Mouse (Mus musculus) thymus, postnatal 25 days (tissue): ENCODE results near the gene Rnf214.
"Not testable (repeated sequence)": the region's sequence is repeated elsewhere in the genome, so short reads cannot be mapped to it uniquely, and the experiment has no call there.

Experiments used
- DNase-seq: peaks from one replicate; pipeline ENCODE4 v3.0.0; 2022

Gene Rnf214

DNA sequence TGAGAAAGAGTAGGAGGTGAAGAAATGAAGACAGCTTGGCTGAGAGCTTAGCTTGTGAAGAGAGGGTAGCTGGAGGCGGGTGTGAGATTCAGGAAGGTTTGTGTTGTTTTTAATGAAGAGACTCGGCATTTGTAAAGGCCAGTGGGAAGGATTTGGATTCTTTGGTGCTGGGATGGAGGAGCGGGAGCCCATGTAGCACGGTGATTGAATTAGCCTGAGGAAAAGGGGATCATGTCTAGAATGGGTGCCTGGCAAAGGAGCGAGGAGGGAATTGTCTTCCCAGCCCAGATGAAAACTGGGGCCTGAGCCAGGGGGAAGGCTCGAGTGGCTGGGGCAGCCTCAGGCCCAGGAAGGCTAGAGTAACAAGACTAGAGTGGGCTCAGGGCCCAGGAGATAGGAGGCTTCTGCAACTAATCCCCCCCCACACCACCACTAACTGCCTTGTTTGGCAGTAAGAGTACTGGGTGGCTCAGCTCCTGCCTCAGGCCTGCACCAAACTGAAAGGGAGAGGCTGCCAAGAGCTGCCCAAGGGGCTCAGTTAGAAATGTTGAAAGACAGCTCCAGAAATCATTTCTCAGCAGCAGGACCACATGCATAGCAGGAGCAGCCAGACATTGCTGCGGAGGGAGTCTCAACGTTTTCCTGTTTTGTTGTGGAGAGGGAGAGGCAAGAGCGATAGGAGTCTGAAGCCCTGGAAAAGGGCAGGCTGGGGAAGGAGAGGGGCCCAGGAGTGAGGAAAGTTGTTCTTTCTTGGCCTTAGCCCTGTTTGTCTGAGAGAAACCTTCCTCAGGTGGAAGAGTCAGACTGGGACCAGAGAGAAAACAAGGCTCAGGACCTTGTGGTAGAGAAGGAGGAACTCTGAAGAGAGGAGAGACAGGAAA is 56.9 kb downstream of the Rnf214 start:
- DNase-seq: no peak

DNA sequence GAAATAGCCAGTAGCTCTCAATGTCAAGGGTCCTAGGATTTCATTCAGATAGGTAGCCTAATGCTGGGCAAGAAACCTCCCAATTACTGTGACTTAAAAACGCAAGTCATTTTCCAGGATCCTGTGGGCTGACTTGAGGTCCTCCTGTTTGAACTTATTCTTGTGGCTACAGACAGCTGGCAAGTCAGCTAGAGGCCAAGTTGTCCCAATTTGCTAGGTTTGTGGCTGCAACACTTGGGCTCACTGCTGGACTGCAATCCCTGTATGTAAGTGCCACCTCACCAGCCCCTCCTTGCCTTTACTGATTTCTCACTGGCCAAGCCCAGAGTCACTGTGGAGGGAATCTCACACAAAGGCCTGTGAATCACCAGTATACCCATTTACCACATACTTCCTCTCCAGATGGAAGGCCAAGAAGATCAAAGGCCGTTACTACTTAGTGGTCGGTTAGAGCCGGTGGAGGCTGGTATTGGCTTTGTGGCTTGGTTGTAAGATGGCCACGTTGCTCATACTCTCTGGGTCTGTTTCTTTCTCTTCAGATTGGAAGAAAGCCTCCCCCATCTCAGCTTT is 59.7 kb downstream of the Rnf214 start:
- no peak for DNase-seq

DNA sequence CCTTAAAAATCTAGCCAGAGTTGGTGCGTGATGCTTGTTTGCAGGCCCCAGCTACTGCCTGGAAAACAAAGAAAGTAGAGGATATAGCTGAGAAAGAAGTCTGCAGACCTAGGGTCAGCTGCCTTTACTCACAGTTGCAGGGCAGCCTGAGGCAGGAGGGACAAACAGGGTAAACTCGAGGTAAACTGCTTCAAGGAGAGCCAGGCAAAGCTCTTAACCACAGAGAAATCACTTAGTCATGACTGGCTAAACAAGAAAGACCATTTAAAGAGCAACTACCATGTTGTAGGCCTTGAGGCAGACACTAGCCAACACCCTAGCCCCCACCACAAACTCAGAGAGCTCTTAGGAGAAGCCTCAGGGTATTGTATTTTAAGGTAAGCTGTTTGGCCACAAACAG is 60.5 kb downstream of the Rnf214 start:
- not testable (repeated sequence) for DNase-seq

DNA sequence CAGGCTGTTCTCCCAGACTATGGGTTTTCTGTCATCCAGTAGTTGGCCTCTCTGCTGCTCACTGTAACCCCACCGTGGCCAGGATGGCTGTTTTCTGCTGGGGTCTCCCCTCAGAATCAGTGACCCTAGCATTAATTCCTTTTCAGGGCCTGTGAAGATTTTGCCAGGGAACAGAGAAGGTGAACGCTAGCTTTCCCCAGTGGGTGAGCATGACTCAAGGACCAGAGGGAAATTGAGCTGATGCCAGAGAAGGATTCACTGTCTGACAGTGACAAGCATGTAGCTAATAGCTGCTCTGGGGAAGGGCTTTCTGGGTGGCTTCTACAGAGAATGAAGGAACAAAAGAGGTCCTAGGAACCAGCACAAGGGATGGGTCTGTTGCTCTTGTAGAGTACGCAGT is 61.2 kb downstream of the Rnf214 start:
- no peak for DNase-seq

DNA sequence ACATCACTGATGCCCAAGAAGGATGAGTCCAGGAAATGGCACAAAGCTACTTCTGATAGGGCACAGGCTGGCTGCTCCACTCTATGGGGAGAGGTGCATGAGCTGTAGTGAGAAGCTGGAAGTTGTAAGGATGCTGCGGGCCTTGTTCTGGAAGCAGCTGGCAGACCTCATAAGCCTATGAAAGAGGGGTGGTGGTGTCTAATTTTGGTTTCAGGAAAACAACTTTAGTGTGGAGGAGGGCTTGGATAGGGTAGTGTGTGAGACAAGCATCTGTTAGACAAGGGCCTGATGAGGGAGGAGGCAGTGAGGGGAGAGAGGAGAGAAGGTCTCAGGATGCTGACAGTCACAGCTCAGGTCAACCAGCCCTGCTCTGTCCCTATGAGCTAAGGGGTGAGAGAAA is 62.9 kb downstream of the Rnf214 start:
- no peak for DNase-seq

DNA sequence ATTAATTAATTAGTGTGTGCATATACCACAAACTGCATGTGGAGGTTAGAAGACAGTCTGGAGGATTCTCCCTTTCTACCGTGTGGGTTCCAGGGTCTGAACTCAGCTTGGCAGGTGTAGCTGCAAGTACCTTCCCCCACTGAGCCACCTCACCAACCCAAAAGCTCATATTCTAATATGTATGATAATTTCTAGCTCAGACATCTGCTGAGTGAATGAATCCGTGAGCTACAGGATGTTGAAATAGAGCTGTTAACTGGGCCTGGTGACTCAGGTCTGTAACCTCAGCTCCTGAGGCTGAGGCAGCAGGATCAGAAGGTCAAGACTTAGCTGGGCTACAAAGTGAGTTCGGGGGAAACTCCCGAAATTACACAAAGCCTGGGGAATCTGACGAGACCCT is 63.7 kb downstream of the Rnf214 start:
- DNase-seq: no peak

DNA sequence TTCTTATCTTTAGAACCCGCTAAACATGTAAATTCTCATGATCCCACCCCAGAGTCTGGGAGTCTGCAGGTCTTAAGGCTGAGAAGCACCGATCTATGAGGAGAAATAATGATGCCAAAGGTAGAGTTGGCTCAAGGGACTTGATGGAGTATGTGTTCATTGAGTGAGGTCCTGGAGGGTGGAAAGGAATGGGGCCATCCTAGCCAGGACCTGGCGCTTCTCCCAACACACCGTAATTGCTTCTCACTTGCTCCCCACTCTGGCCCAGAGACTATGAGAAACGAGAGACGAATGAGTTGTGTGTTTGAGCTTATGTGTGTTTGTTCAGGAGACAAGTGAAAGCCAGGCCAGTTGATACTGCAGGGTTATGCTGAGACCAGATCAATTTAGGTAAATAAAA is 65.3 kb downstream of the Rnf214 start:
- no peak for DNase-seq

DNA sequence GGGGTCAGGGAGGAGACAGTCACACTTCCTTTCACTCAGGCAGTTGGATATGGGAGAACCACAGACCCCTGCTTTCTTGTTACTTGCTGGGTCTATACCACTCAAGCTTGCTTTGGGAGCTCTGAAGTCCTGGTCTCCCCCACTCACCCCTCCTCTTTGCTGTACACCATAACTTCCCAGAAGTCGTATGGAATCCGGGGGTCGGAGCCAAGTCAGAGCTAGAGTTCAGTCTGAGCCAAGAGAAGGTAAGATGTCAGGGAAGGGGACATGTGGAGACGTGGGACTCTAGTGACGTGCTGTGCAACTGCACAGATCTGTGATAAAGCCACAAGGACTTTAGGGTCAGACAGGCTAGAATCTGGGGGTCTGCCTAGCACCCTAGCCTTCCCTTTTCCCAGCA is 66.4 kb downstream of the Rnf214 start:
- DNase-seq: no peak

DNA sequence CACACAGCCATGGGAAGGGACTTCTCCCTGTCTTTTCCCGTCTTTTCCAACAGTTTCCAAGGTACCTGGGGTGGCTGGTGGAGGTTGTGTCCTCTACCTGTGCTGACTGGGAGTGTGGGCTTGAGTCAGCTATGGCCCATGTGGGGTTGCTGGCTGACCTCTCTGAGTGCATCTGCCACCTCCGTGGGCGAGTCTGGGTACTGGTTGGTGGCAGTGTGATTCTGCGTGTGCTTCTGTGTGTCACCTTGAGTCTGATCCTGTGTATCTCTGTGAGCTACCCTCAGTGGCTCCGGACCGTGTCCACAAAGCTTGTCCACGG is 66.8 kb downstream of the Rnf214 start:
- no peak for DNase-seq

DNA sequence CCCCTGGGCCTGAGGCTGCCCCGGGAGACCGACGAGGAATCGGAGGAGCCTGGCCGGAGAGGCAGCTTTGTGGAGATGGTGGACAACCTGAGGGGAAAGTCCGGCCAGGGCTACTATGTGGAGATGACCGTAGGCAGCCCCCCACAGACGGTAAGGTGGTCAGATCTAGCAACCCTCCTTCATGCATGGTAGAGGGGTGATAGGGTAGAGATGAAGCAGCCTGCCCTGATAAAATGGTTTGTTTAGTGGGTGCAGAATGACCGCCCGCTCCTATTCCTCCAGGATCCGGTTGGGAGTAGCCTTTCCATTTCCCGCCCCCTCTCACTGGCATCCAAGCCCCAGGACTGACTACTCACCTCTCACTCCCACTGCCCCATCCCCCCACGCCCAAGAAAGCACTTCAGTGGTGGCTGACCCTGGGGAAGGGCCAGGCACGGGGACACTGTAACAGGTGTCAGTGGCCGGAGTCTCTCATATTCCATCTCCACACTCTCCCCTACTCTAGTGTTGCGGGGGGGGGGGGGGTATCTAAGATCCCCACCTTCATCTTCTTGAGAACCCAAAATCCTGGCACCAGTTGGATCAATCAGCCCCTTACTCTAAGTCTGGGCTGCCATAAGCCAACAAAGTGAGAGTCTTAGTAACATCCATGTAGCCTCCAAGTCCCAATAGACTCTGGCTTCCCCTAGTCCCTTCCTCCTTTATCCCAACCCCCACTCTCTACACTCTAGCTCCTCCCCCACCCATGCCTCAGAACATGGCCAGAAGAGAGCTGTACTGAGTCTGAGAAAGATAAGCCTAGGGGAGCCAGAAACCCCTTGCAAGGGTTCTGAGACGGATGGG is 67.4 kb downstream of the Rnf214 start:
- DNase-seq: no peak

DNA sequence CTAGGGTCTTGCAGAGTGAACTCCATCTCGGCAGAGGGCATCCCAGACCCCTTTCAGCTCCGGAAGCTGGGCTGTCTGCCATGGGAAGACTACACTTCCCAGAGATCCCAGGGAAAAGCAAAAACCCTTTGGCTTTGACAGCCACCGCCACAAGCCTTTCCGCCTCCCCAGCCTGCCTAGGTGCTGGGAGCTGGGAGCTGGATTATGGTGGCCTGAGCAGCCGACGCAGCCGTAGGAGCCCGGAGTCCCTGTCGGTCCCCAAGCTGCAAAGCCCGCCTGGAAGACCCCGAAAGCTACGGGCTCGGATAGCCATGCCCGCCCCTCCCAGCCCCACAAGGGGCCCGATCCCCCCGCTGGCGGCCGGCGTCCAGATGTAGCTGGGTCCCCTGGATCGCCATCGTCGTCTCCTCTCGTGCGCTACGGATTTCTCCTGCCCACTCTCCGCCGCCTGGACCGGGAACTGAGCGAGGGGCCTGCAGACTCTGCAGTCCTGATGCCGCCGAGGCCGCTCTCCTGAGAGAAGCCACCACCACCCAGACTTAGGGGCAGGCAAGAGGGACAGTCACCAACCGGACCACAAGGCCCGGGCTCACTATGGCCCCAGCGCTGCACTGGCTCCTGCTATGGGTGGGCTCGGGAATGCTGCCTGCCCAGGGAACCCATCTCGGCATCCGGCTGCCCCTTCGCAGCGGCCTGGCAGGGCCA is 68.1 kb downstream of the Rnf214 start, which contains the start of gene Bace1:
TSS of gene Bace1 (plus strand) at position 147 of the 705 bp plus-strand sequence.
- no peak for DNase-seq

DNA sequence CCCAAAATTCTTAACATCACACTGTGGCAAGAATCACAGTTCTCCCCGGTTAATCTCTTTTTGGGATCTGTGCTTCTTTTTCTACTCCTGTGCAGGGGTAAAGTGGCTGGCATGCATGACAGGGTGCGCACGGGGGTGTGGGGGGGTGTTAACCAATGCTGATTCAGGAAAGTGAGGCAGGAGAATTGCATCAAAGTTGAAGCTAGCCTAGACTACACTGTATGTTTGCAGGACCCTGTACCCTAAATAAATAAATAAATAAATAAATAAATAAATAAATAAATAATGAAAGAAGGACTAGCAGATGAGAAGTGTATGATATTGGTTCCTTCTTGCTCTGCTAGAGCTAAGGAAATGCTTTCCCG is 68.7 kb downstream of the Rnf214 start:
- no peak for DNase-seq

DNA sequence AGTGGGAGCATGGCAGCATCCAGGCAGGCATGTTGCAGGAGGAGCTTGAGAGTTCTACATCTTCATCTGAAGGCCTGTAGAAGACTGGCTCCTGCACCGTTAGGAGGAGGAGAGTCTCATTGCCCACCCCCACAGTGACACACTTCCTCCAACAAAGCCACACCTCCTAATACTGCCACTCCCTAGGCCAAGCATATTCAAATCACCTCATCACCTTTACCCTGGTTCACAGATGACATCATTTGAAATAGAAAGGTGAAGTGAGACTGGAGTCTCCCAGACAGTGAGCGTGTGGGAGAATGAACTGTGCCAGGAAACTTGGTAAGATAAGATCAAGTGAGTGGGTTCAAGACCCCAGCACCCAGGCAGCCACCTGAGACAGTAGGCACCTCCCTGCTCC is 73.2 kb downstream of the Rnf214 start:
- DNase-seq: no peak

DNA sequence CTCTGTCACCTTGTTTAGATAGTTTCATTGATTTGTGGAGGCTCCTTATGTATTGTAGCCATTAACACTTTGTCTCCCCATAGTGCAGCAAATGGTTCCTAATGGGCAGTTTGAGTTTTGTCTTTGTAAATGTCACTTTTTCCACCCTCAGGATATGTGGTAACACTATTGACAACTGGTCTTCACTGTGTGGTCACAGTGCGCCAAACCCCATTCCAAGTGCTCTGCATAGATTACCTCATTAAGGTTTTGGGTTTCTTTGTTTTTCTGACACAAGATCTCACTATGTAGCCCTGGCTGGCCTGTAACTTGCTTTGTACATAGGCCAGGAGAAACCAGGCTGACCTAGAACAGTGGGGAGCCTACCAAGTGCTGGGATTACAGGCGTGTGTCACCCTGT is 73.8 kb downstream of the Rnf214 start:
- DNase-seq: no peak

DNA sequence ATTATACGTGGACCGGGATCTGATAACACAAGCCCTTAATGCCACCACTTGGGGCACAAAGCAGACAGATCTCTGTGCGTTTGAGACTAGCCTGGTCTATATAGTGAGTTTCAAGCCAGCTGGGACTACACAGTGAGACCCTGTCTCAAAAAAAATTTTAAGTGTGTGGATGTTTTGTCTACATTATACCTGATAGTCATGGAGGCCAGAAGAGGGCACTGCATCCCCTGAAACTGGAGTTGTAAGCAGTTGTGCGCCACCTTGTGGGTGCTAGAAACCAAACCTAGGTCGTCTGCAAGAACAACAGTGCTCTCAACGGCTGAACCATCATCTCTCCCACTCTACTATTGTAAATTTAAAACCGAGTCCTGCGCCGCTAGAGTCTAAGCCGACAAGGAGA is 77.6 kb downstream of the Rnf214 start:
- DNase-seq: peak; percentile 83

DNA sequence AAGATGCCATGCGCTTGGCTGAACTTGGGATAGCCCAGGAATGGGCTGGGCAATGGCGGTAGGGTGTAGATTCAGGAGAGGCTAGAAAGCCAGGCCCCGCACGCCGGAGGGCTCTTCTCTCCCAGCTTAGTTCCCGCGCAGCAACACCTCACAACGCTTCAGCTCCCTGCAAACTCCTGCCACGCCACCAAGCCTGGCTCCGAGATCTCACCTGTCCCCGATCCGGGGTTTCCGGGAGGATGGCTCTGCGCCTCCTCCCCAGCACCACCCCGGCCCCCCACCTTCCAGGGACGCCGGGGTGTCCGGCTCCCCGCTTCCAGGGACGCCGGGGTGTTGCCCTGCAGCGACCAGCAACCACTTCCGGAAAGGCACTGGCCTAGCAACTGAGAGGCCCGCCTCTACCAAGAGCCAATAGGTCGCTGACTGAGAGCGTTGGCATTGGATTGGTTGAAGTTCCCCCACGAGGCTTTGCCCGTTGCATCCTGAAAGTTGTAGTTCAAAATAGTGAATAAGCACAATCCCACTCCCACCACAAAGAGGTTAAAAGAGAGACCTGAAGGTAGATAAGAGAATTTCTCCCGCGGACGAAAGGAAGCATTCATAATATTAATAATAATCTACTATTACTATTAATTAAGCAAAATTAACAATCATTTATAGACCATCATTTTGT is 78.3 kb downstream of the Rnf214 start, which contains the start of gene Cep164:
TSS of gene Cep164 (minus strand) at position 401 of the 673 bp plus-strand sequence.
- peak; percentile 86 for DNase-seq

DNA sequence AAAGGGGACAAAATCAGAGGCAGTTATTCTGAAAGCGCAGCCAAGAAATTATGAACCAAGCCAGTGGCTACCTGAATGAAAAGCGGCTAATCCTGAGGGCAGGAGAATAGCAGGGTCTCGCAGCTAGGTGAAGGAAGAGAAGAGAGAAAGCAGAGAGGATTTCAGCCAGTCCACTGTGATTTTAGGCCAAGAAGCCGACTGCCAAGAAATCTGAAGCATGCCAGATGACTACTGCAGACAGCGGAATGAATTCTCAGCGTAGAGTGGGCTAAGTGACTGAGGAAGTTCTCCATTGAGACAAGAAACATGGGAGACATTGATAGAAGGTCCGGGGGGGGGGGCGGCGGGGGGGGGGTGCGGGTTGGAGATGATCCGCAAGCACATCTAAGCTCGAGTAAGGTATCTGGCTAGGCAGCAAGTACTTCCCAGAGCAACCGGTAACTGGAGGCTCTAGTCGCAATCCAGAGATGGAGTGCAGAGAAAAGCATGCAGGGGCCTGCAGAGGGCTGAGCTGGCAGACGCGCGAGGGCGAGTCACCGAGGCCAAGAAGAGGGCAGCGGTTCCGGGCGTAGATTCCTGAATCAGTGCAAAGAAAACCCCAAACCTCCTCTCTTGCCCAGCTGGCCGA is 78.9 kb downstream of the Rnf214 start:
- no peak for DNase-seq

DNA sequence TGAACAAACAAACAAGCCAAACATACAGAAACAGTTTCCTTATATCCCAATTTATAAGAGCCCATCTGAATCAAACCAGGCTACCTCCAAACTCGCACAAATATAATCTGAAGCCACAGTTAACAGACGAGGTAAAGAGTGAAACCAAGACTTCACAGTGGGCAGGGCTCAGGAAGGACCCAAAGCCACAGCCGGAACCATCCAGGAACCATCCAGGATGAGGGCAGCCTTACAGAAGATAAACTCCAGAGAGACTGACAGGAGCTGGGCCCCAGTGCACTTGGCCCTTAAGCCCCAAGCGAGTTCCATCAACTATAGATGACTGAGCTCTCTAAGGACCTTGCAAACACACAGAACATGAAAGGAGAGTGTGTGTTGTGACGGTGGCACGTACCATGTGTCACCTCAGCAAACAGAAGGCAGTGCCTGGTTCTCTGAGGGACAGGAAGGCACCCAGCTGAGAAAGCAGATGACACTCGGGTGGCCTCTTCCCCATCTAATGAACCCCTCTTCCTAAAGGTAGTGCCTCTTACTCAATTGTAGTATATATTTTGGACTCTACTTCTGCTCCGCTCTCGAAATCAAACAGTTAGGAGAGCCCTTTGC is 88.2 kb downstream of the Rnf214 start:
- no peak for DNase-seq

DNA sequence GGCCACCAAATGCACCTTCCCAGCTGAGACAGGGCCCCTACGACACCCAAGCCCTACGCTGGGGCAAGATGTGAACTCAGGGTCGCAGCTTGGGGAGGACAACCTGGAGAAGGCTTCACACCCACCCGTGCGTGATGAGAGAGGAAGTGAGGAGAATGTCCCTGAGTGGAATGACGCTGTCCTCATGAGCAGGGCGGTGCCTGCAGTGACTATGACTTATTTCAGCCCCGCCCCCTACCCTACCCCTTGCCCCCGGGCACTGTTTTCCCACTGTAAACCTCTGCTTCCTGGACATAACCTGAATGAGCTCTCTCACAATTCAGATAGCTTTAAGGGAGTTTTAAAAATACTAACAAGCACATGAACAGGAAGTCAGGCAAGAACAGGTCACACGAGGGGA is 91.2 kb downstream of the Rnf214 start:
- no peak for DNase-seq

DNA sequence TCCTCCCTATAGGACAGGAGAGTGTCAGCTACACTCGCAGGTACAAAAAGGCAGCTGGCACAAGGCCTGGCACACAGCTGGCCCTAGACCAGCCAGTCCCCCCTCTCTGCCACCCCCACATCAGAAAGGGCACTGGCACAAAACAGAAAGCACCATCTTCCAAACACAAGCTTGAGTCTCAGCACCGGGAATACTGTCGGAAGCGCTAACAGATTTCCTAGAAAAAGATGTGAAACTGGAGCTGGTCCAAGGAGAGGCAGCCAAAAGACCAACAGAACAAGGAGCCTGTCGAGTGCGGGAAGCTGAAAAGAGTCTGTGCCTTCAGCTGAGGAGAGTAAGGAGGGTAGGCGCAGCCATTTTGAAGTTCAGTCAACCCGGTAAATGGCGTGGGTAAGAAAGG is 91.6 kb downstream of the Rnf214 start:
- no peak for DNase-seq
